Mouse (Mus musculus): ENCODE measurements around the gene Frmd6. TPM values are rescaled to one million over a fixed set of nuclear protein-coding genes. Genes with fewer than 3 reads are reported as not detected.

Frmd6 gene
- total RNA-seq, 2 experiments from 2014 or later: 37.5 to 42.7 TPM

DNA sequence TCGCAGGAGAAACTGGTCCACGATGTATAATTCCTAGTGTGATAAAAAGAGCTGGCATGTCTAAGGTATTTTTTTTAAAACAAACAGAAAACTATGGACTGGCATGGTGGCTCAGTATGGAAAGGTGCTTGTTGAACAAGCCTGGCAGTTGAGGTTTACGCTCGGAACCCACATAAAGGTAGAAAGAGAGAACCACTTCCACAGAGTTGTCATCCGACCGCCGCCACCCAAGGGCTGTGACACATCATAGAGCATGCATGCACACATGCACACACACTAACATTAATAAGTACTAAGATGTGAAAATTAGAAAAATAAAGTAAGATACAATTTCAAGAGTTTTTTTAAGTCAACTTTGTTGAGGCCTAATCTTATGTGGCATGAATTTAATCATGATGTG, 115.5 kb downstream of the Frmd6 start:
- intact Hi-C loops (cut with DNase I): no loop called here
- no peak for DNase-seq (ENCODE audit: low spot score in 2 of 2)

DNA sequence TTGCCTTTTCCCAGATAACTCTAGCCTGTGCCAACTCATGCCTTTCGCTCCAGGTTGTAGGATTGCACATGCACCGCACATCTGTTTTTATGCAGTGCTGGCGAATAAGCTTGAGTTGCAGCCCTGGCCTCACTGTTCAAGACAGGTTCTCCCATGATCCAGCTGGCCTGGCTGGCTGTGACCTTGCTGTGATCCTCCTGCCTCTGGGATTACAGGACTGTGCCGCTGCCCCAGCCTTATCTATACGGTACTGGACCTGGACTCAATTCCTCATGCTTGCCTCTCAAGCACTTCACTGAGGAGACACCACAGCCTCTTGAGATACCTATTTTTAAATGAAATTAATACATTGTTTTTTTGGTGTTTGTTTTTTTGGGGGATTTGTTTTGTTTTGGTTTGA, 118.9 kb downstream of the Frmd6 start:
- intact Hi-C loops (cut with DNase I): no loop called here
- DNase-seq (ENCODE audit: low spot score in 2 of 2): no peak

DNA sequence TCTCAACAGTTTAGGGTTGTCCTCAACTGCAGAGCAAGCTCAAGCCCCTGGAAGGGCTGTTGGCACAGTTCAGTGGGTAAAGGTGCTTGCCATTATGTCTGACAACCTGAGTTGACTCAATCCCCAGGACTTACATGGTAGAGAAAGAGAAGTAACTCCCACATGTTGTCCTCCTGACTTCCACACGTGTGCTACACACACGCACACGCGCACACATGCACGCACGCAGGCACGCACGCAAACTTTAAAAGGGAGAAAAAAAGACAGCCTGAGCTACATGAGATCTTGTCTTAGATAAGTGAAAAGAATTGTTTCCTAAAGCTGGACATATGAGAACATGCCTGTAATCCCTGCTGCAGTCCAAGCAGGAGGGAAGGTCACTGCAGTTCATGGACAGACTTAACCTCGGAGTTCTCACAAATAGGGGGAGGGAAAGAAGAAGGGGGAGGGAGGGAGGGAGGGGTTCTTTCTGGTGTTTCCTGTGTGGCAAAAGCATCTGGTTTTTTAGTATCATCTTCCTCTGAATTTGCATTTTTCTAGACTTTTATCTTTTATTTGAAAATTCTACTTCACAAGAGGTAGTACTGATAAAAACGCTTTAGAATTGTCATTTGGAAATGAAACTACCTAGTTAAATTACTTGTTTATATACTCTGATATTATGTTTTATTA, 121.4 kb downstream of the Frmd6 start:
- DNase-seq (ENCODE audit: low spot score in 2 of 2): no peak
- intact Hi-C loops (cut with DNase I): no loop called here

Other genes with a start within 250 kb of the Frmd6 start
- 100 to 1,000 TPM; 146 to 163 TPM for gene Actr10, start 112.3 kb downstream of the Frmd6 start, total RNA-seq (2021)
- gene Psma3, start 149.1 kb downstream of the Frmd6 start, total RNA-seq (2021): 100 to 1,000 TPM; 175 to 184 TPM
- gene Arid4a, start 190.5 kb downstream of the Frmd6 start, total RNA-seq (2021): 10 to 100 TPM; 32.0 to 36.5 TPM